In genomic region chr3:52510088-52510765, GRCm38 (mm10) we compare ENCODE assay signal across 8 mouse cellular contexts.
A peak's percentile ranks its signal among the peaks of the same experiment; 100 is the strongest.
DNase-seq lines count a peak whose midpoint lies in the region; ATAC-seq and TF ChIP-seq lines count a peak whose summit lies in the region.

No protein-coding gene starts in this region.

- H3K79me2 ChIP-seq in MEL (ENCODE audit: control insufficient read depth, insufficient read depth, low read length, poor library complexity): no peaks in the 10 kb centered on the region

- no peak for TF ChIP-seq RAD21 in MEL (IDR thresholded peaks at IDR 0.05; ENCODE audit: low read depth, low read length)

- no peaks in the 10 kb centered on the region for H3K27me3 ChIP-seq in MEL (ENCODE audit: control insufficient read depth in 1 of 2, insufficient read depth in 2 of 2, low read length in 2 of 2)
- peaks cover 27% of the 10 kb centered on the region for H3K27me3 ChIP-seq in forebrain, embryonic 12.5 days
- H3K27me3 ChIP-seq in midbrain, embryonic 10.5 days (ENCODE audit: low read depth, poor library complexity, severe bottlenecking): no peaks in the 10 kb centered on the region
- H3K27me3 ChIP-seq in stomach, postnatal 0 days (ENCODE audit: control insufficient read depth, insufficient read depth, low read length): no peaks in the 10 kb centered on the region

- no peaks in the 10 kb centered on the region for H3K9me3 ChIP-seq in MEL (replicated peaks; ENCODE audit: insufficient read depth, low read length)
- no peaks in the 10 kb centered on the region for H3K9me3 ChIP-seq in forebrain, embryonic 12.5 days
- H3K9me3 ChIP-seq in midbrain, embryonic 10.5 days (replicated peaks): no peaks in the 10 kb centered on the region; the same call in none of the 2 replicates
- H3K9me3 ChIP-seq in stomach, postnatal 0 days (ENCODE audit: control insufficient read depth, low read length): 0 out of 2 replicates have a peak, but pooled peaks cover 2% of the 10 kb centered on the region

- no peak overlapping the region for H3K4me3 ChIP-seq in MEL (ENCODE audit: control insufficient read depth in 1 of 2, insufficient read depth in 1 of 2, low read depth in 2 of 2, low read length in 2 of 2)
- no peak overlapping the region for H3K4me3 ChIP-seq in forebrain, embryonic 12.5 days (replicated peaks)
- H3K4me3 ChIP-seq in midbrain, embryonic 10.5 days: peak overlapping the region; percentile 32; the same call in 1 of the 2 replicates
- H3K4me3 ChIP-seq in stomach, postnatal 0 days (ENCODE audit: low read depth, low read length): no peak overlapping the region; the same call in 1 of the 2 replicates

- no peak overlapping the region for H3K9ac ChIP-seq in MEL (ENCODE audit: control insufficient read depth, low read depth, low read length, poor library complexity, severe bottlenecking)
- no peak overlapping the region for H3K9ac ChIP-seq in forebrain, embryonic 12.5 days
- H3K9ac ChIP-seq in stomach, postnatal 0 days (ENCODE audit: low read length): no peak overlapping the region

- no peaks in the 10 kb centered on the region for H3K4me1 ChIP-seq in MEL (ENCODE audit: control insufficient read depth in 1 of 2, insufficient read depth in 2 of 2, low read length in 2 of 2)
- H3K4me1 ChIP-seq in forebrain, embryonic 12.5 days: peaks cover 14% of the 10 kb centered on the region
- H3K4me1 ChIP-seq in midbrain, embryonic 10.5 days: peaks cover 15% of the 10 kb centered on the region
- 0 out of 2 replicates have a peak, but pooled peaks cover 2% of the 10 kb centered on the region for H3K4me1 ChIP-seq in stomach, postnatal 0 days (replicated peaks; ENCODE audit: control insufficient read depth, insufficient read depth)

- no peaks in the 10 kb centered on the region for H3K36me3 ChIP-seq in MEL (ENCODE audit: control insufficient read depth in 1 of 2, insufficient read depth in 2 of 2, low read length in 2 of 2)
- H3K36me3 ChIP-seq in forebrain, embryonic 12.5 days (replicated peaks): no peaks in the 10 kb centered on the region
- H3K36me3 ChIP-seq in midbrain, embryonic 10.5 days: no peaks in the 10 kb centered on the region
- no peaks in the 10 kb centered on the region for H3K36me3 ChIP-seq in stomach, postnatal 0 days (ENCODE audit: control insufficient read depth, insufficient read depth, low read length)

- TF ChIP-seq POLR2A in MEL (IDR thresholded peaks at IDR 0.05; ENCODE audit: control insufficient read depth in 1 of 2, insufficient read depth in 1 of 2, low read depth in 1 of 2, low read length in 2 of 2, poor library complexity in 1 of 2): no peak

- ATAC-seq in forebrain, embryonic 12.5 days (ENCODE audit: low FRiP score): peak; percentile 33; the same call in 1 of the 2 replicates
- ATAC-seq in stomach, postnatal 0 days (ENCODE audit: low FRiP score, low TSS enrichment): 0 out of 2 replicates have a peak, but pooled peaks have one; percentile 73

- DNase-seq in embryo, embryonic 11 days: peak; percentile 39
- no peak for DNase-seq in embryo, embryonic 10 days (ENCODE audit: low spot score)
- no peak for DNase-seq in MEL (ENCODE audit: low read depth, low spot score)
- peak; percentile 33 for DNase-seq in kidney, postnatal 14 days
- DNase-seq in midbrain, embryonic 10.5 days (ENCODE audit: low spot score): no peak
- no peak for DNase-seq in stomach, postnatal 0 days (ENCODE audit: low spot score)
- no peak for DNase-seq in thymus, postnatal 36 days

- TF ChIP-seq CTCF in MEL (IDR thresholded peaks at IDR 0.05 in 2 of 3, conservative IDR thresholded peaks at IDR 0.05 in 1 of 3; ENCODE audit: control insufficient read depth in 1 of 3, insufficient read depth in 1 of 3, low read depth in 2 of 3, low read length in 3 of 3, poor library complexity in 1 of 3, severe bottlenecking in 1 of 3): no peak
- TF ChIP-seq CTCF in stomach, postnatal 0 days (IDR thresholded peaks at IDR 0.05; ENCODE audit: low read depth): no peak

- WGBS in forebrain, embryonic 12.5 days: 67% methylated on average over 12 of the region's 12 CpGs
- 66% methylated on average over 12 of the region's 12 CpGs for WGBS in midbrain, embryonic 10.5 days
- 49% methylated on average over 12 of the region's 12 CpGs for WGBS in stomach, postnatal 0 days

- no peak for TF ChIP-seq EP300 in MEL (IDR thresholded peaks at IDR 0.05; ENCODE audit: low read depth in 1 of 2, low read length in 2 of 2)
- no peak for TF ChIP-seq EP300 in stomach, postnatal 0 days (optimal IDR thresholded peaks at IDR 0.05)

- no peak overlapping the region for H3K27ac ChIP-seq in MEL (ENCODE audit: control insufficient read depth, low read depth, low read length)
- no peak overlapping the region for H3K27ac ChIP-seq in forebrain, embryonic 12.5 days
- H3K27ac ChIP-seq in midbrain, embryonic 10.5 days (replicated peaks): no peak overlapping the region
- H3K27ac ChIP-seq in stomach, postnatal 0 days (replicated peaks): no peak overlapping the region

- peak overlapping the region; percentile 33 for H3K4me2 ChIP-seq in forebrain, embryonic 12.5 days
- peak overlapping the region; percentile 38 for H3K4me2 ChIP-seq in stomach, postnatal 0 days (replicated peaks; ENCODE audit: low read depth)

TF ChIP-seq in MEL, 35 proteins besides CTCF, POLR2A, EP300 and RAD21:
- TF ChIP-seq ZC3H11A (IDR thresholded peaks at IDR 0.05; ENCODE audit: low read depth, low read length) (no peak), HCFC1 (IDR thresholded peaks at IDR 0.05; ENCODE audit: low read depth, low read length) (peak; percentile 49; the same call in 1 of the 2 replicates)

Comparison
In these comparisons a context has a peak if more than half of its experiments do, and no peak if none do; other contexts are left out.
1. DNase-seq: peak in embryo, embryonic 11 days (single experiment) and kidney, postnatal 14 days (single experiment); none in embryo, embryonic 10 days (single experiment), MEL (single experiment), midbrain, embryonic 10.5 days (single experiment), stomach, postnatal 0 days (single experiment) and thymus, postnatal 36 days (0 of 2).